Mouse (Mus musculus): Measurements from ENCODE around the gene Nfe2. TPM values are rescaled to one million over a fixed set of nuclear protein-coding genes. Genes with fewer than 3 reads are reported as not detected.

The Nfe2 gene
- polyA plus RNA-seq, 1 experiment from 2014 or later = 3.5 TPM

DNA sequence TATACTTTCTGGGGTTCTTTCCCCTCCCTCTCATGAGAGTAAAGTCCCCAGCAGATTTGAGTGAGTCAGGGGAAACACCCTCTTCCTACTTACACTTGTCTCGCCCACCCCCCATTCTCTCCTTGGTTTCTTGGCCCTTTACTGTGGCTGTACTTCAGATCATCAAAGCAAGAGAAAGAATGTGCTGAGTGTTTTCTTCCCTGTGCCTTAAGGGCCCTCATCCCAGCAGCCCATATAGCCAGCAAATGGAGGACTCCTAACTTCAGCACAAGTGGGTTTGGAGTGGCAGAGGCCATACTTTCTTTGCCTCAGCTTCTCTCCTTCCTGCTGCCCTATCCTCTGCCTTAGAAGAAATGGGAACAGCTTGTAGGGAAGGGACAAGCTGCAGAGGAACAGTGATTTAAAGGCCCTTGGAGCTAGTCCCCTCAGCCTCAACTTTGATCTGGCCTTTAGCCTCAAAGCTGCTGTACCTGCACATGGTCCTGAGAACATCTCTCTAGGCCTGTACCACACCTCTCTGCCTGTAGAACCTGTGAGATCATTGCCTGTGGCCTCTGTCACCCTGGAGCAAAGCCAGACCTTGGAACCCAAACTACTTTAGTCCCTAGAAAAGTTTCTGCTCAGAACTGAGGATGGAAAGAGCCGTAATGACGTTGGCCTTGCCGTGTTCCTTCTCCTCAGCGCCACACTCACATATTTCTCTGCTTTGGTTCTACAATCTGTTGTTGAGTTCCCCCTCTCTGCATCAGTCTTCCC, 40.8 kb upstream of the Nfe2 start:
- Histone ChIP-seq H3K4me3 (ENCODE audit: inconsistent target) (no peak overlapping the region), H3K79me2 (ENCODE audit: inconsistent target) (no peaks in the 10 kb centered on the region), H3K27ac (no peak overlapping the region), H3K36me3 (ENCODE audit: inconsistent target) (peaks cover 49% of the 10 kb centered on the region)
- 100% methylated on average over 5 of the region's 5 CpGs for WGBS (ENCODE audit: missing documents)

DNA sequence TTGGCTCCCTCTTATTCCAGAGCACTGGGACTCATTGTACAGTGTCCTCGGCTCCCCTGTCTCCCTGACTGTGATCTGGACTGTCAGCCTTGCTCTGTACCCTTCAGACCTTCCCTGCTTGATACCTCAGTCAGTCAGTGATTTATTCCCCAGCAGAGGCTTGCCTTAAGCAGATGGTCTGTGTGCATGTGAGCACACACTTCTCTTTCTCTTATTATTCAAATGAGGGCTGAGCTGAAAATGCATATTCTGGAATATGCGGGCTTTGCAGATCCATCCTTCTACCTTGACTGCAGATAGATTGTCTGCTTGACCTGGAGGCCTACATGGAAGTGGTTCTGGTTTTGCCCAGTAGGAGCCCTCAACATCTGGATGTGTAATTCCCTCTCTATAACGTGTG, 39.8 kb upstream of the Nfe2 start:
- H3K27ac ChIP-seq = no peak overlapping the region
- H3K4me3 ChIP-seq (ENCODE audit: inconsistent target) = no peak overlapping the region
- H3K79me2 ChIP-seq (ENCODE audit: inconsistent target) = no peaks in the 10 kb centered on the region
- peaks cover 58% of the 10 kb centered on the region for H3K36me3 ChIP-seq (ENCODE audit: inconsistent target)
- WGBS (ENCODE audit: missing documents) = 91% methylated on average over 3 of the region's 3 CpGs

DNA sequence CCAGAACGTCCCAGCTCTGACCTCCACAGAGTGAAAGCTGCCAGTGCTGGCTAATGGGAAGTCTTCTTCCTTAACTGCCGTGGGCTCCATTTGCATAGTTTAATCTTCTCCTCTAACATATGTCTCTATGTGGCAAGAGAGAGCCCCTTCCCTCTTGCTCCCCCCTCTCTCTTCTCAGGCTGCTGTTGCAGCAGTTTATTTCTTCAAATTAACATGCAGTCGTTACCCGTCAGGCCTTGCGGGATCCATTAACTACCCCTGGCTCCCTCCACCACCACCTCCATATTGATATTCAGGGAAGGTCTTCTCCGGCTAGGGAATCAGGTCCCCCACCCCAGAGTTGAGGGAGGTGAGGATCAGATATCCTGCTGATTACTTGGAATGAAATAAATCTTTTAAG, 39.1 kb upstream of the Nfe2 start:
- peaks cover 65% of the 10 kb centered on the region for H3K36me3 ChIP-seq (ENCODE audit: inconsistent target)
- no peak overlapping the region for H3K27ac ChIP-seq
- no peaks in the 10 kb centered on the region for H3K79me2 ChIP-seq (ENCODE audit: inconsistent target)
- WGBS (ENCODE audit: missing documents) = 81% methylated on average over 6 of the region's 6 CpGs
- H3K4me3 ChIP-seq (ENCODE audit: inconsistent target) = no peak overlapping the region

DNA sequence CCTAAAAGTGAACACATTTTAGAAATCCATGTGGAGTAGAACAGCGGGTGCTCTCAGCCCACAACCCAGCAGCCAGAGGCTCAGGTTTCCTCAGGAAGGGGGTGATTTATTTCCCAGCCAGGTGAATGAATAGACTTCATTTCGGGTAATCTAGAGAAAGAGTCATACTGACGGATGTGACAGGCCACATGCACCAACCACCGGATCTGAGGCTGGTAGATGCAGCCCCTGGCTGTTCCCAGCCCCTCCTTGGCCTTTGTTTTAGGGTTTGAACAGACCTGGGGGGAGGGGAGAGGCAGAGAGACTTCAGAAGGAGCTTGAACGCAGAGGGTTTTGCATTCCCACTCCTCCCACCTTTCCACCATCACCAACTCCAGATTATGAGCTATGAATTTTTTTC, 37.6 kb upstream of the Nfe2 start:
- H3K36me3 ChIP-seq (ENCODE audit: inconsistent target) = peaks cover 80% of the 10 kb centered on the region
- 51% methylated on average over 5 of the region's 5 CpGs for WGBS (ENCODE audit: missing documents)

DNA sequence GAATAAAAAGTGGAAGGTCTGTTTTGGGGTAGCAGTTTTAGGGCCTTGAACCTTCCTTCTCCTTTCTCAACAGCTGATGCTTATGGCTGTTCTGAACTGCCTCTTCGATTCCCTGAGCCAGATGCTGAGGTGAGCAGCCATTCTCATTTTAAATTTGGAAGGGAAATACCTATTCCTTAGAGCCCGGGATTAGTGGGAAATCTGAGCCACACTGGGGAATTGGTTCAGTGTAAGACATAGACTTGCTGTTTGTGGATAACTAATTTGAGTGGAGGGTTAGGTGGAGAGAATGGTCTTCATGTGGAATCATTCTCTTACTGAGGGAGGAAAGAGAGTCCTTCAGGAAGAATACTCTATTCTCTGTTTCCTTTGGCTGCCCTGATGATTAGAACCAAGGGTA, 36.4 kb upstream of the Nfe2 start:
- Histone ChIP-seq H3K79me2 (ENCODE audit: inconsistent target) (no peaks in the 10 kb centered on the region), H3K27ac (no peak overlapping the region), H3K36me3 (ENCODE audit: inconsistent target) (peaks cover 87% of the 10 kb centered on the region), H3K4me3 (ENCODE audit: inconsistent target) (no peak overlapping the region)
- 74% methylated on average over 2 of the region's 2 CpGs for WGBS (ENCODE audit: missing documents)

More for the DNA sequence above, 37.6 kb upstream of the Nfe2 start:
- no peak overlapping the region for H3K27ac ChIP-seq
- no peak overlapping the region for H3K4me3 ChIP-seq (ENCODE audit: inconsistent target)
- no peaks in the 10 kb centered on the region for H3K79me2 ChIP-seq (ENCODE audit: inconsistent target)

DNA sequence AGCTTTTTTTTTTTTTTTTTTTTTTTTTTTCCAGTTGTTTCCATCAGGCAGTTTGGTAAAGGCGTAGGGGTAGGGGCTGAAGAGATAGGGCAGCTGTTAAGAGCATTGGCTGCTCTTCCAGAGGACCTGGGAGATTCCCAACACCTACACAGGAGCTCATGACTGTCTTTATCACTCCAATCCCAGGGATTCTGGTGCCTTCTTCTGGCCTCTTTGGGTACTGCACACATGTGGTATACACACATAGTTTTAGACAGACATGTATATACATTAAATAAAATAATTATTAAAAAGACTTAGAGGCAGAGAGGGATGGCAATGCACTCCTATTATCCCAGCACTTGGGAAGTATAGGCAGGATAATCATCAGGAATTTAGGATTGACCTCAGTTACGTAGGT, 35.2 kb upstream of the Nfe2 start:
- H3K36me3 ChIP-seq (ENCODE audit: inconsistent target) = peaks cover 86% of the 10 kb centered on the region
- no peak overlapping the region for H3K4me3 ChIP-seq (ENCODE audit: inconsistent target)
- H3K27ac ChIP-seq = no peak overlapping the region
- H3K79me2 ChIP-seq (ENCODE audit: inconsistent target) = peaks cover 7% of the 10 kb centered on the region; the same call in 1 of the 2 replicates
- 100% methylated on average over 2 of the region's 2 CpGs for WGBS (ENCODE audit: missing documents)

DNA sequence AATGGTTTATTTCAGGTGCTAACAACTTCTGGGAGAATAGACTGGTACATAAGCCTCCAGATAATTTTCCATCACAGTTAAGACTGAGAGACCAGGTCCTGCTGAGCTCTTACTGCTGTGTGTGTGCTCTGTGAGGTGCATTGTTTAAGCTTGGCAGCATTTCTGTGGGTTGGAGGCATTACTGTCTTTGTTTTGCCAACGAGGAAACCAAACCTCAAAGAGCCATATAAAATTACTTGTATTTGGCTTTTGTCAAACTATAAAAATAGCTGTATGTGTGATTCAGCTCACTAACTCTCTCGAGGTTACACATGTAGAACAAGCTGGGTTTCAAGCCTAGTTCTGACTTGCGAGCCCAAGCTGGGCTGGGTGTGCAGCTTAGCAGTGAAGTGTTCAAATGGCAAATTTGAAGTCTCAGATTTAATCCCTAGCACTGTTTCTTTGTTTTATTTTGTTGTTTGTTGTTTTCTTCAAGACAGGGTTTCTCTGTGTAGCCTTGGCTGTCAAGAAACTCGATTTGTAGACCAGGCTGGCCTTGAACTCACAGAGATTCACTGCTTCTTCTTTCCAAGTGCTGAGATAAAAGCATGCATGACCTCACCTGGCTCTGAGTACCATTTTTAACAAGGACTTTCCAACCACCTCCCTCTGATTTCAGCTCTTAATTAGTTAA, 34.6 kb upstream of the Nfe2 start:
- Histone ChIP-seq H3K36me3 (ENCODE audit: inconsistent target) (peaks cover 80% of the 10 kb centered on the region), H3K27ac (no peak overlapping the region), H3K79me2 (ENCODE audit: inconsistent target) (peaks cover 12% of the 10 kb centered on the region; the same call in 1 of the 2 replicates), H3K4me3 (ENCODE audit: inconsistent target) (no peak overlapping the region)
- WGBS (ENCODE audit: missing documents) = 72% methylated on average over 4 of the region's 4 CpGs

DNA sequence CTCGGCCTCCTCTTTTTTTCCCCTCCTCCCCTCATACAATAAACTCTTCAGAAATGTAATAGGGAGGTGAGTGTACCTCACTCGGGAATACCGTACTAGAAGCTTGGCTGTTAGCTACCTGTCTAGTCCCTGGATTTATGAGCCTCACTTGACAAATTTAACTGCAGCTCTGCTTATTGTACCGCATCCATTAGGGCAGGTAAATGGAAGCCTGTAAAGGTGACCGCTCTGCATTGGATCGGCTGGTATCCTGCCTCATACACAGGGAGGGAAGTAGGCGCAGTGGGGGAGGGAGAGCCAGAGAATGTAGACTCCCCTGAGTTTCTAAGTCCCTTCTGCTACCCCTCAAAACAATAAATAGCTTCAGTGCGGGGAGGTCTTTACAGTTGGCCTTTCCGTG, 32.6 kb upstream of the Nfe2 start:
- peaks cover 32% of the 10 kb centered on the region for H3K79me2 ChIP-seq (ENCODE audit: inconsistent target)
- H3K36me3 ChIP-seq (ENCODE audit: inconsistent target) = peaks cover 61% of the 10 kb centered on the region
- H3K27ac ChIP-seq = no peak overlapping the region
- H3K4me3 ChIP-seq (ENCODE audit: inconsistent target) = no peak overlapping the region
- WGBS (ENCODE audit: missing documents) = 98% methylated on average over 9 of the region's 9 CpGs

DNA sequence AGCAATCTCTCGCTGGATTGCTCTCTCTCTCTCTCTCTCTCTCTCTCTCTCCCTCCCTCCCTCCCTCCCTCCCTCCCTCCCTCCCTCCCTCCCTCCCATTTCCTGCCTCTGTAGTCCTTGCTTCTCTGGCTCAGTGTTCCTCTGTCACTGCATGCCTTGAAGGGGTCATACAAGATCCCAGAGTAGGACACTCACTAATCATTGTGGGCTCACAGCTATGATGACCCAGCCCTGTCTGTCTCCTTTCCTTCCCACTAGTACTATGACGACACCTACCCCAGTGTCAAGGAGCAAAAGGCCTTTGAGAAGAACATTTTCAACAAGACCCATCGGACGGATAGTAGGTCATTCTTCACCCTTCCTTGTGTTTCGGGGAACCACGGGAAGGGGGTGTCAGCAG, 32.2 kb upstream of the Nfe2 start:
- H3K4me3 ChIP-seq (ENCODE audit: inconsistent target) = no peak overlapping the region
- H3K36me3 ChIP-seq (ENCODE audit: inconsistent target) = peaks cover 56% of the 10 kb centered on the region
- 95% methylated on average over 5 of the region's 6 CpGs for WGBS (ENCODE audit: missing documents)
- H3K79me2 ChIP-seq (ENCODE audit: inconsistent target) = peaks cover 36% of the 10 kb centered on the region
- H3K27ac ChIP-seq = no peak overlapping the region

DNA sequence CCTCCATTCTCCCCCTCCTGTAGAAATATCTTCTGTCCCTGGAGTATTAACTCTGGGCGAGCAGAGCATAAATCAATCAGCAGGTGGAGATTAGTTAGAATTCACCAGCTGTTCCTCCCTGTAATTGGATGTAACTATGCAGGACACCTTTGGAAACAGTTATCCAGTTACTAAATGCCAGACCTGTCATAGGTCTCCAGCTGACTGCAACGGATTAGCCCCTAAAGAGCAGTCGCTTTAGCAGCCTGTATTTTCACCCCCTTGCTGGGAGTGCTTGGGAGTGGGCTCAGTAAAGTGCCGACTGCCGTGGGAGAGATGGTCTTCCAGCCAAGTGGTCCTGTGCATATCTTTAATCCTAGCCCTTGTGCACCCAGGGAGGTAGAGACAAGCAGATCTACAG, 31.4 kb upstream of the Nfe2 start:
- 94% methylated on average over 5 of the region's 5 CpGs for WGBS (ENCODE audit: missing documents)
- H3K79me2 ChIP-seq (ENCODE audit: inconsistent target) = peaks cover 44% of the 10 kb centered on the region
- H3K36me3 ChIP-seq (ENCODE audit: inconsistent target) = peaks cover 52% of the 10 kb centered on the region
- no peak overlapping the region for H3K27ac ChIP-seq
- no peak overlapping the region for H3K4me3 ChIP-seq (ENCODE audit: inconsistent target)

DNA sequence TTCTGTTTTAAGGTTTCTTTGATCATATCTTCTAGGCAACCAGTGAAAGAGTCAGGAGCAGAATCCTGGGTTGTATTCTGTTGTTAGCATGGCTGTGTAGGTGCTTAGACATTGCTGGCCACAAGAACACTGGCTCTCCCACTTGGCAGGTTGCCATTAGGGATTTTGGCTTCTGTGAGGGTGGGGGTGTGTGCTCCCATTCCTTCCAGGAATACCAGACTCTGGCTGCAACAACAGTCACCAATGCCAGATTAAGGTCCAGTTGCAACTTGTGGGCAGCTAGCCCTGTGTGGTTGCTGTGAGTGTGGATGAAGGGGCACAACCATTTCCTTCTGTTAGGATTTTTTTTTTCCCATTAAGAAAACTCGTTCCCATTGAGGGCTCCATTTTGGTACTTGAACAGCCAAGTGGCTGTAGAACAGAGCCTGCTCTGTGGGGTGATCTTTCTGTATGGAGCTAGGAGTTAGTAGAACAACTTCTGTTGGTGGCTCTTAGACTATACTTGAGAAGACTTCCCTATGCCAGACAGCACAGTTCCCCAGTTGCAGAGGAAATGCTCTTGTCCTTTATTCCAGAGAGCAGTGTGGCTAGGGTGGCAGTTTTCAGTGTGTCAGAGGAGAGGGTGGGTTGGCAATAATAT, 27.7 kb upstream of the Nfe2 start:
- WGBS (ENCODE audit: missing documents) = 8% methylated on average over 1 of the region's 1 CpGs
- Histone ChIP-seq H3K79me2 (ENCODE audit: inconsistent target) (peaks cover 81% of the 10 kb centered on the region), H3K4me3 (ENCODE audit: inconsistent target) (no peak overlapping the region), H3K36me3 (ENCODE audit: inconsistent target) (peaks cover 21% of the 10 kb centered on the region), H3K27ac (no peak overlapping the region)

DNA sequence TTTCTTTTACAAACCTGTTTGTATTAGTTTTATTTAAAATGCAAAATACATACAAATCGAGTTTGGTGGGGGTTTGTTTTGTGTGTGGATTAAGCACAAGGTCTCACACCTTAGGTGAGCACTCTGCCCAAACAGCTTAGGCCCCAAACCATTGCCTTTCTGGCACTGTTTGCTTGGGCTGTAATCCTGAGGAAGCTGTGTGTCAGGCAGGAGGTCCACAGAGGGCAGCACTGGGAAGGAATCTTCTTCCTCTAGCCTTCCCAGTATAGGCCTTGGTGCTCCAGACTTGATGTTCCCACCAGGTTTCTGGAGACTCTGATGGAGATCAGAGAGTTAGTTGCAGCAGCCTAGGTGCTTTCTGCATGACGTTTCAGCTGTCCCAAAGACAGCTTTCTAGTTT, 26.4 kb upstream of the Nfe2 start:
- Histone ChIP-seq H3K36me3 (ENCODE audit: inconsistent target) (peaks cover 11% of the 10 kb centered on the region; the same call in 1 of the 2 replicates), H3K27ac (no peak overlapping the region), H3K4me3 (ENCODE audit: inconsistent target) (no peak overlapping the region), H3K79me2 (ENCODE audit: inconsistent target) (peaks cover 94% of the 10 kb centered on the region)
- WGBS (ENCODE audit: missing documents) = 65% methylated on average over 2 of the region's 2 CpGs

DNA sequence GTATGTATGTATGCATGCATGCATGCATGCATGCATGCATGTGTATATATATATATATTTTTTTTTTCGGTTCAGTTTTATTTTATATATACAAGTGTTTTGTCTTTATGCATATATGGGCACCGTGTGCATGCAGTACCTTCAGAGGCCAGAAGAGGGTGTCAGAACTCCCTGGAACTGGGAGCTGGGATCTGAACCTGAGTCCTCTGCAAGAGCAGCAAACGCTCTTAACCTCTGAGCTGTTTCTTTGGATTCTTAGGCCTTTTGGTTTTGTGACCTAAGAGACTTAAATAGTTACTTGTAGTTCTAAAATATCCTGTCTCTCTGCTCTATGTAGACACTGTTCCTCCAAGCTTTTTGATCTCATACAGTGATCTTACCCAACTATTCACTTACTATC, 25.9 kb upstream of the Nfe2 start:
- no peak overlapping the region for H3K4me3 ChIP-seq (ENCODE audit: inconsistent target)
- peaks cover 100% of the 10 kb centered on the region for H3K79me2 ChIP-seq (ENCODE audit: inconsistent target)
- 83% methylated on average over 2 of the region's 3 CpGs for WGBS (ENCODE audit: missing documents)
- peaks cover 5% of the 10 kb centered on the region; the same call in 1 of the 2 replicates for H3K36me3 ChIP-seq (ENCODE audit: inconsistent target)
- no peak overlapping the region for H3K27ac ChIP-seq

DNA sequence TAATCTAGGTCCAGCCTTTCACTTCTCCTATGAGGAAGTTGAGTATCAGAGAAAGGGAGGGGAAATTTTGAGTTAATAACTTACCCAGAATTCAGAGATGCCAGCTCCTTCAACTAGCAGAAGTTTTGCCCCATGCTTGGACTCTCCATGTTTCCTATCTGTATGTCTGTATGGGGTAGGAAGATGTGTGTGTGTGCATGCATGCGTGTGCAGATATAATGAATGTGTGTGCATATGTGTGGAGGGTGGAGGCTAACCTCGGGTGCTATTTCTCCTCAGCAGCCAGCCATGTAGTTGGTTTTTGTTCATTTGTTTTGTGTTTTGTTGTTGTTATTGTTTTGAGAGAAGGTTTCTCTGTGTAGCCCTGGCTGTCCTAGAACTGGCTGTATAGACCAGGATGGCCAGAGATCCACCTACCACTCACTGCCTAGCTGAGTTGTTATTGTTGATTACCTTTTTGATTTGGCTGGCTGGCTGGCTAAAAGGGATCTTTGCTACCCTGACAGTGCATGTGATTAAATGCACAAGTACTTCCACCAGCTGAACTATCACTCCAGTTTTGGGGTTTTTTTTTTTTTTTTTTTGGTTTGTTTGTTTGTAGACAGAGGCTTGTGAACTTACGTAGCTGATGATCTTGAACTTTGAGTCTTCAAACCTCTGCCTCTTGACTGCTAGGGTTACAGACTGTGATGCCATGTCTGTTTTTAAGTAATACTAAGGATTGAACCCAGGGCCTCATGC, 23.4 kb upstream of the Nfe2 start:
- no peaks in the 10 kb centered on the region for H3K36me3 ChIP-seq (ENCODE audit: inconsistent target)
- WGBS (ENCODE audit: missing documents) = 68% methylated on average over 3 of the region's 3 CpGs
- H3K27ac ChIP-seq = no peak overlapping the region
- peaks cover 100% of the 10 kb centered on the region for H3K79me2 ChIP-seq (ENCODE audit: inconsistent target)
- H3K4me3 ChIP-seq (ENCODE audit: inconsistent target) = no peak overlapping the region
